Mouse (Mus musculus): ENCODE data around the gene Ppp1r14c. TPM values are rescaled to one million over a fixed set of nuclear protein-coding genes. Genes with fewer than 3 reads are reported as not detected.

The Ppp1r14c gene
- polyA plus RNA-seq, 1 experiment from 2014 or later, result 0.12 TPM

DNA sequence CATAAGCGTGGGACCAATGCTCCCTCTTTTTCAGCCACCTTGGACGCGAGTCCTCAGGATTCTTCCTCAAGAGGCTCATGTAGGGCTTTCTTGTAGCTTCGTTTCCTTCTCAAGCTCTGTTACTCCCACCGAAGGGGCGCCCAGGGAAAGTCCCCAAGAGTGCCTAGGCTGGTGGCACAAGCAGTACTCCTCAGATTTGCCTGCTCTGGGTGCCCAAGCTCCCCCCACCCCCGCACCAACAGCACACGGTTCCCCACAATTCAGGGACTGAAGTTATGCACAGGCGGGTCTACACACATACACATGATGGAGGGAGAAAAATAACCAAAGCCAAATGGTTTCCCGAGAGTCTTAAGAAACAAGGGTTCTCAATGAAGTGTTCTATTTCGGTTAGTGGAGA is 1.6 kb downstream of the Ppp1r14c start:
- H3K4me2 ChIP-seq, result no peak overlapping the region
- no peaks in the 10 kb centered on the region; the same call in 1 of the 2 replicates for H3K4me1 ChIP-seq (replicated peaks)
- peaks cover 41% of the 10 kb centered on the region for H3K27me3 ChIP-seq
- DNase-seq (no peak), ATAC-seq (ENCODE audit: low read depth) (no peak)
- H3K36me3 ChIP-seq, result no peaks in the 10 kb centered on the region
- no peak overlapping the region for H3K4me3 ChIP-seq (replicated peaks)
- no peak overlapping the region for H3K9ac ChIP-seq
- H3K9me3 ChIP-seq (replicated peaks), result no peaks in the 10 kb centered on the region
- WGBS (ENCODE audit: insufficient replicate concordance), result 20% methylated on average over 11 of the region's 11 CpGs
- no peak overlapping the region for H3K27ac ChIP-seq

DNA sequence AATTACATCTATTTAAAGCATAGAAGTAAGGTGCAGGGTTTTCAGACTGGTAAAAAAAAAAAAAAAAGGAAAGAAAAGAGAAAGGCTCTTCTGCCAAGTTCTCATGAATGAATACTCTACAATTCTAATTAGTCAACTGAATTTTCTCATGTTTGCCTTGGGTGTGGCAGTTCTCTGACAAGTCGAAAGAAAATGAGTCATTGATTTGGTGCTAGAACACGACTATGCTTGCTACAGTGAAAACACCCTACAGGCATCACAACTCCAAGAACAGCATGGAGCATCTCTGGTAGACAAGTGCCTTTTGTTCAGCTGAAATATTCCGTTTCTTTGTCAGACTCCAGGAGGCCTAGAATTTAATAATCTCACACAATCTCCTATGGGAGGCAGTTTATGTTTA is 17.3 kb downstream of the Ppp1r14c start:
- no peak overlapping the region for H3K27ac ChIP-seq
- WGBS (ENCODE audit: insufficient replicate concordance), result 42% methylated on average over 3 of the region's 3 CpGs
- ATAC-seq (ENCODE audit: low read depth) (no peak), DNase-seq (no peak)
- H3K36me3 ChIP-seq, result no peaks in the 10 kb centered on the region
- no peaks in the 10 kb centered on the region for H3K4me1 ChIP-seq (replicated peaks)
- no peak overlapping the region for H3K9ac ChIP-seq
- no peak overlapping the region for H3K4me3 ChIP-seq (replicated peaks)
- H3K9me3 ChIP-seq (replicated peaks), result no peaks in the 10 kb centered on the region
- H3K4me2 ChIP-seq, result no peak overlapping the region
- no peaks in the 10 kb centered on the region for H3K27me3 ChIP-seq

DNA sequence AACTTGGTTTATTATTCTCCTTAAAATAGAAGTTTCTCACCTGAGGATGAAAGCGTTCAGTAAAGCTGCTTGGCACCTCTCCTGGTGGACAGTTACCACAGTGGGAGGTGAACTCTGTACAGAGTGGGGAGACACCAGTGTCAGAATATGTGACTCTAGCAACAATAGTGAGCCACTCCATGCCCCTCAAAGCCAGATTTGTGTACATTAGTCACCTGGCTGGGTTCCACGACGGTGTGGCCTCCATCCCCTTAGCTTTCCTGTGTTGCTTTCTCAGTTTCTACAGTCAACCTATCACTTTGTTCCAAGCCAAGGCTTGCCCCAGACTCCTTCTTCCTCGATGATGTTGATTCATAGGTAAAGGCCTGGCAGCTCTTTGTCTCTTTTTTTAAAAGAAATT is 26.4 kb downstream of the Ppp1r14c start:
- Histone ChIP-seq H3K4me1 (replicated peaks) (no peaks in the 10 kb centered on the region), H3K9ac (no peak overlapping the region), H3K9me3 (replicated peaks) (no peaks in the 10 kb centered on the region), H3K36me3 (no peaks in the 10 kb centered on the region), H3K27me3 (no peaks in the 10 kb centered on the region), H3K4me3 (replicated peaks) (no peak overlapping the region), H3K27ac (no peak overlapping the region), H3K4me2 (no peak overlapping the region)
- 63% methylated on average over 4 of the region's 4 CpGs for WGBS (ENCODE audit: insufficient replicate concordance)
- DNase-seq (no peak), ATAC-seq (ENCODE audit: low read depth) (no peak)

DNA sequence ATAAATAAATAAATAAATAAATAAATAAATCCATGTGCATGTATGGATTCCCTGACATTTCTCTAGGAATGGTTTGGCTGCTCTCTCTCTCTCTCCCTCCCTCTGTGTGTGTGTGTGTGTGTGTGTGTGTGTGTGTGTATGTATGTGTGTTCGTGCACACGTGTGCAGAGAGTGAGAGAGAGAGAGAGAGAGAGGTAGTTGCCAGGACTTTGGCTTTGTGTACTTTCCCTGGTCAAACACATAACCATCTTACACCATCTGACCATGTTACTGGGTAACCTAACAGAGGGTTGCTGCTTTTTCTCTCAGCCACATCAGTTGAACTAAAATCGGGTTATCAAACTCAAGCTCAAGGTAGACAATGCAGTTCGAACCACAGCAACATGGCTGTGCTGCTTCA is 27.7 kb downstream of the Ppp1r14c start:
- H3K9me3 ChIP-seq (replicated peaks), result no peaks in the 10 kb centered on the region
- H3K36me3 ChIP-seq, result no peaks in the 10 kb centered on the region
- no peak overlapping the region for H3K4me2 ChIP-seq
- ATAC-seq (ENCODE audit: low read depth) (no peak), DNase-seq (no peak)
- H3K4me3 ChIP-seq (replicated peaks), result no peak overlapping the region
- H3K27me3 ChIP-seq, result no peaks in the 10 kb centered on the region
- H3K9ac ChIP-seq, result no peak overlapping the region
- no peaks in the 10 kb centered on the region for H3K4me1 ChIP-seq (replicated peaks)
- WGBS (ENCODE audit: insufficient replicate concordance), result 81% methylated on average over 4 of the region's 4 CpGs
- H3K27ac ChIP-seq, result no peak overlapping the region

DNA sequence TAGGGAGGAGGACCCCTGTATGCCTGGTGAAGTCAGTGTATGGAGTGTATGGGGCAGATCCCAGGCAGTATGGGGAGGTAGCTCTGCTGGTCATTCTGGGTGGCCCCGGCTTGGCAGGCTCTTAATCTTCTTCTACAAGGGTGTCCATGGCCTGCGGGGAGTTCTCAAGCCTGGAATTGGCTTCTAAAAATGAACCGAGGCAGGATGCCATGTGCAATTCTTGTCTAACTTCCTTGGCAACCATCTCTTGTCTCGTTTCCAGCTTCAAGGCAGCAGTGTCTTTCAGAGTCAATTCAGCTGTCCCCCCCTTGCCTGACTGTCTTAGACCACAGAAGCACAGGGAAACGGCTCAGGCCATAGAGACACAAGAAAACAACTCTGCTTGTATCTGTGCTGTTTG is 28.3 kb downstream of the Ppp1r14c start:
- no peak overlapping the region for H3K4me2 ChIP-seq
- no peak overlapping the region for H3K4me3 ChIP-seq (replicated peaks)
- no peak overlapping the region for H3K27ac ChIP-seq
- no peak overlapping the region for H3K9ac ChIP-seq
- no peaks in the 10 kb centered on the region for H3K9me3 ChIP-seq (replicated peaks)
- ATAC-seq (ENCODE audit: low read depth) (no peak), DNase-seq (no peak)
- no peaks in the 10 kb centered on the region for H3K4me1 ChIP-seq (replicated peaks)
- H3K36me3 ChIP-seq, result no peaks in the 10 kb centered on the region
- 50% methylated on average over 5 of the region's 5 CpGs for WGBS (ENCODE audit: insufficient replicate concordance)
- no peaks in the 10 kb centered on the region for H3K27me3 ChIP-seq

DNA sequence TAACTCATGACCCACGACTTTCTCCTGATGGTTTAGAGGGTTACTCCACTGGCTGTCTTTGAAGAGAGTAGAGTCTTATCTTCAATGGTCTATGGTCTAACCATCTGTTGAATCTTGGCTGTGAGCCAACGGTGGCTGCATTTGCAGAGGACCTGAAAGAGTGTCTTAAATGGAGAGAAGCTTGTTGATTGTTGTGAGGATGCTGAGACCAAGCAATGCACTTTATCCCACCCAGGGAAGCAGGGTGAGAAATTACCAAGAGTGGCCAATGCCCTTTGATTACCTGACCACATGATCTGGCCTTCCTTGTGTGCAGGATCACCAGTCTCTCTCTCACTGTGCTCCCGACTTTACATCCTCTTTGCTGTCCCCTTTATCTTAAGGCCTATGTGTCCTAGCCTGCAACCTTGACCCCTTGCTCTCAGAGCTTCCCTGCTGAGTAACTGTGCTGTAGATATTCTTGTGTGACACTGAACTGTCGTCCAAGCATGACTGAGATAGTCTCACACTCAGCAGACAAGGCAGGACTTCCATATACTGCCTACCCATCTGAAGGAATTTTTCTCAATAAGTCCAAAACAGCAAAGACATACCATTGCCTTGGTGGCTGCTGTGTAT is 28.9 kb downstream of the Ppp1r14c start:
- no peak overlapping the region for H3K27ac ChIP-seq
- no peaks in the 10 kb centered on the region for H3K27me3 ChIP-seq
- no peaks in the 10 kb centered on the region for H3K36me3 ChIP-seq
- no peak overlapping the region for H3K4me3 ChIP-seq (replicated peaks)
- no peaks in the 10 kb centered on the region for H3K9me3 ChIP-seq (replicated peaks)
- no peak overlapping the region for H3K9ac ChIP-seq
- 48% methylated on average over 4 of the region's 4 CpGs for whole genome bisulfite sequencing (ENCODE audit: insufficient replicate concordance)
- H3K4me2 ChIP-seq, result no peak overlapping the region
- no peaks in the 10 kb centered on the region for H3K4me1 ChIP-seq (replicated peaks)
- ATAC-seq (ENCODE audit: low read depth) (no peak), DNase-seq (no peak)

DNA sequence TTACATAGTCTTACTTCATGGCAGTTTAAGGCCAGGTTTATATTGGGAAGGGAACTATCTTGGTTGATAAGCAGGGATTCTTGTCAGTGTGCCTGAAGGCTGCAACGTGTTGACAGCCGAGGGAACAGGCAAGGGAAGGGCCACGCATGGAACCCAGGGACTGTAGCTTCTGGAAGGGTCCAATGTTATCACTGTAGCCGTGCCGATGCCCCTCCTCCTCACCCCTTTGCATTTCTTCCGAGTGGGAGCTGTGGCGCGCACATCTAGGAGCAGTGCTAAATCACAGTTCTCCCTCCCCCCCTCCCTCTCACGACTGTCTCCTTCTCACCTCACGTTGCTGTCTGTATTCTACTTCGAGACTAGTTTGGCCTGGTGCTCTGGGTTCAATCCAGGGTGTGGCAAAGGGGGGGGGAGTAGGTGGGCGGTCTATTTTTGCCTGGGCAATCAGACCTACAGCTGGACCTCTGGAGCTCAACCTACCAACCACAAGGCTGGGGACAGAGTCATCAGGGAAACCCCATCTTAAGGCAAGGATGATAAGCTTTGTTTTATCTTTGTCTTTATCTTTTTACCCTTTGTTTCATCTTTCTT is 29.6 kb downstream of the Ppp1r14c start:
- DNase-seq, result no peak
- WGBS (ENCODE audit: insufficient replicate concordance), result 60% methylated on average over 12 of the region's 12 CpGs
- Histone ChIP-seq H3K9ac (no peak overlapping the region), H3K9me3 (replicated peaks) (no peaks in the 10 kb centered on the region), H3K27ac (no peak overlapping the region), H3K36me3 (no peaks in the 10 kb centered on the region), H3K4me3 (replicated peaks) (no peak overlapping the region), H3K27me3 (no peaks in the 10 kb centered on the region), H3K4me1 (replicated peaks) (no peaks in the 10 kb centered on the region), H3K4me2 (no peak overlapping the region)
- no peak for ATAC-seq (ENCODE audit: low read depth)

DNA sequence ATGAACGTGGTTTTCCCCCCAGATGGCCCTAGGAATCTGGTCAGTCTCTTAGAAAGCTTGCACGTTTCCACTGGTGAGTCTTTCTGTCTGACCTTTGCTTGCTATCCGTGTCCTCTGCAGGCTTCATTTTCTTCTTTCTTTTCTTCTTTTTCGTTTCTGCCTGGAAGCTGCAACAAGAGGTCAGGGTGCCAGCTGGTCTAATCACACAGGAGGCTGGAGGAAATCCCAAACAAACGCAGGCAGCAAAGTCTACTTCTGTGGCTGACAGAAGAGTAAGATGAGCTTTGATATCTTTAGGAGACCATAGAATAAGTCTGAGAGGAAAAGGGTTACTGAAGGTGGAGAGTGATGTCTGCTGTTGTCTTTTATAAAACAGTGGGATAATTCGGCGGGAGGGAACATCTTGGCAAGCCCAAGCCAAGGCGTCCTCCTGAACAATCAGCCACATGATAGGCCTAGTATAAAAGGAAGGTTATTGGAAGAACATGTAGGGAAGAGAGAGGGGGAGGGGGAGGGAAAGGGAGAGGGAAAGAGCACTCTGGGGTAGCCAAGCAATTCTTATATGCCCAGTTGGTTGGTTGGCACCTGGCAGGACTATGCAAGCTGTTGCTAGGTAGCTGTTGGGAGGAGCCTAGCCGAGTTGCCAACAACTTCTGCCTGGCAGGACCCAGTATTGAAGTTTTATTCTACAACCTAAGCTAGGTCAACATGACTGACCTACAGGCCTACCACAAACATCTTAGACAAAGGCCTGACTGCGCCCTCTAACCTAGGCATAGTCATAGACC is 30.3 kb downstream of the Ppp1r14c start:
- Histone ChIP-seq H3K9ac (no peak overlapping the region), H3K9me3 (replicated peaks) (no peaks in the 10 kb centered on the region), H3K27me3 (no peaks in the 10 kb centered on the region), H3K27ac (no peak overlapping the region), H3K4me1 (replicated peaks) (no peaks in the 10 kb centered on the region), H3K36me3 (no peaks in the 10 kb centered on the region), H3K4me3 (replicated peaks) (no peak overlapping the region), H3K4me2 (no peak overlapping the region)
- WGBS (ENCODE audit: insufficient replicate concordance), result 54% methylated on average over 10 of the region's 10 CpGs
- DNase-seq (no peak), ATAC-seq (ENCODE audit: low read depth) (no peak)

DNA sequence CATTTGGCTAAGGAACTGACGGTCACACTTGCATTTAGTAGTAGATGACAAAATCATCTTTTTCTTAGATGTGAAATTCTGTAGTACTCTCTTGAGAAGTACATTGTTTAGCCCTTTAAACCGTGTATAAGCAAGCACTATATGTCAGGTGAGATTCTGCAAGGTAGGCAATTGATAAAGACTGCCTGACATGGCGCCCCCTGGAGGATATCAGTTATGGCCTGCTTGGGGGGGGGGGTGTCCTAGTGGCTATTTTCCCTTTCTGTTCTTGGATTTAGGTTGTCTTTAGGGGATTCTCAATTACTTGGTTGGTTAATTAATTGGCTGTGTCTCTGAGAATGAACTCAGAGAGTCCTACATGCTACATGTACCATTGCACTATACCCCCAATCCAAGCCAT is 31.5 kb downstream of the Ppp1r14c start:
- Histone ChIP-seq H3K4me1 (replicated peaks) (no peaks in the 10 kb centered on the region), H3K36me3 (no peaks in the 10 kb centered on the region)
- 67% methylated on average over 3 of the region's 3 CpGs for WGBS (ENCODE audit: insufficient replicate concordance)

DNA sequence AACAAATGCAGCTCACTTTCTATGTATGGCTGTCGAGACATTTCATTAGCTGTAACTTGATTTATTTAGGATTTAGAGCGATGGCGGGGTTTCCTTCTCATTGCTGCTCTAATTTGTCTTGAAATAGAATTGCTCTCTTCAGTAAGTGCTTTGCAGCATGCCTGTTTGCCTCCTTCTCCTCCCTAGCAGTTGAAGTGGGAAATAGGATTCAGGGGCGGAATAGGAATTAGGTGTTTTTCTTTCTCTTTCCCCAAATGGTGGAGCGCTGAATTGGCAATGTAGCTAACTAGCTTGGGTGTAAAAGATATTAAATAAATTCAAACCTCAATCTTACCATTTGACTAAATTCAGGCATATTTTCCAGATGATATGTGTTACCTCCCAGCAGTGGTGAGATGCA is 32.2 kb downstream of the Ppp1r14c start:
- H3K4me3 ChIP-seq (replicated peaks), result no peak overlapping the region
- ATAC-seq (ENCODE audit: low read depth) (no peak), DNase-seq (no peak)
- H3K4me1 ChIP-seq (replicated peaks), result no peaks in the 10 kb centered on the region
- H3K9ac ChIP-seq, result no peak overlapping the region
- H3K27ac ChIP-seq, result no peak overlapping the region
- no peaks in the 10 kb centered on the region for H3K27me3 ChIP-seq
- WGBS (ENCODE audit: insufficient replicate concordance), result 72% methylated on average over 5 of the region's 5 CpGs
- H3K36me3 ChIP-seq, result no peaks in the 10 kb centered on the region
- H3K4me2 ChIP-seq, result no peak overlapping the region
- H3K9me3 ChIP-seq (replicated peaks), result no peaks in the 10 kb centered on the region

More for the DNA sequence above, 31.5 kb downstream of the Ppp1r14c start:
- H3K9me3 ChIP-seq (replicated peaks), result no peaks in the 10 kb centered on the region
- no peak overlapping the region for H3K27ac ChIP-seq
- no peak overlapping the region for H3K4me3 ChIP-seq (replicated peaks)
- H3K4me2 ChIP-seq, result no peak overlapping the region
- H3K9ac ChIP-seq, result no peak overlapping the region
- ATAC-seq (ENCODE audit: low read depth), result no peak
- no peak for DNase-seq
- no peaks in the 10 kb centered on the region for H3K27me3 ChIP-seq

DNA sequence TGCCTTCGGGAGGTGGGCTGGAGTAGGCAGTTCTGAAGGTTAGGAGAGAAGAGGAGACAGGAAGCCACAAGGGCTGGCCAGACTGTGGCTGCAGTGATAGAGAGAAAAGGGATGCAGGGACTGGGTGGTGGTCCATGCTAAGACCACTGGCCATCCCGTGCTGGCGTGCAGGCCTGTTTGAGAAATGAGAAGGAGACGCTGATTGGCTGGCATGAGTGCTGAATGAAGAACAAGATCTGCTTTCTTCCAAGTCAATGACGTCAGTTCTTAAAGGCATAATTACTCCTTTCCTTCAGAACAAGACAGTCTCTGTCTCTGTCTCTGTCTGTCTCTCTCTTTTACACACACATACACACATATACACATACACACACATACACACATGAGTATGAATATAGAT is 36.4 kb downstream of the Ppp1r14c start:
- H3K27me3 ChIP-seq, result no peaks in the 10 kb centered on the region
- no peak overlapping the region for H3K9ac ChIP-seq
- H3K36me3 ChIP-seq, result no peaks in the 10 kb centered on the region
- 52% methylated on average over 5 of the region's 5 CpGs for WGBS (ENCODE audit: insufficient replicate concordance)
- H3K4me1 ChIP-seq (replicated peaks), result no peaks in the 10 kb centered on the region
- ATAC-seq (ENCODE audit: low read depth) (no peak), DNase-seq (no peak)
- H3K9me3 ChIP-seq (replicated peaks), result no peaks in the 10 kb centered on the region
- no peak overlapping the region for H3K4me2 ChIP-seq
- H3K27ac ChIP-seq, result no peak overlapping the region
- no peak overlapping the region for H3K4me3 ChIP-seq (replicated peaks)
